Mouse (Mus musculus) heart, embryonic 16.5 days (tissue): ENCODE data around the gene Ndnf. TPM values are rescaled to one million over a fixed set of nuclear protein-coding genes. Genes with fewer than 3 reads are reported as not detected.

Experiments used
- polyA plus RNA-seq: library from polyadenylated mRNA; unstranded; fragments of >200 nt; fragmentation: Nextera tagmentation; extraction: Ambion mirVana; gene quantifications from 2 replicates; pipeline ENCODE4 v1.2.1, GENCODE M21; 2015

Ndnf gene
- polyA plus RNA-seq, 1 experiment from 2014 or later = 4.4 TPM

Other genes with a start within 250 kb of the Ndnf start
- gene Tnip3, start 146.3 kb upstream of the Ndnf start, polyA plus RNA-seq = 1.3 and 2.6 TPM in 2 replicates
- 16.1 and 17.9 TPM in 2 replicates for gene Prdm5, start 107.4 kb downstream of the Ndnf start, polyA plus RNA-seq